Mouse (Mus musculus) heart, adult 2 months (tissue): Measurements from ENCODE around the gene Frmd5.

Experiments used
- CTCF ChIP-seq: fragments of 200-600 bp; IDR thresholded peaks from 2 replicates; pipeline ENCODE4 v1.8.1; 2022; ENCODE audit warnings: antibody characterized with exemption, mild to moderate bottlenecking, moderate library complexity
- POLR2A ChIP-seq: fragments of 200-500 bp; IDR thresholded peaks from 2 replicates; pipeline ENCODE4 v1.6.1; 2011; ENCODE audit warnings: mild to moderate bottlenecking, low read depth, low read length, control low read depth; ENCODE audit not compliant: insufficient read depth

DNA sequence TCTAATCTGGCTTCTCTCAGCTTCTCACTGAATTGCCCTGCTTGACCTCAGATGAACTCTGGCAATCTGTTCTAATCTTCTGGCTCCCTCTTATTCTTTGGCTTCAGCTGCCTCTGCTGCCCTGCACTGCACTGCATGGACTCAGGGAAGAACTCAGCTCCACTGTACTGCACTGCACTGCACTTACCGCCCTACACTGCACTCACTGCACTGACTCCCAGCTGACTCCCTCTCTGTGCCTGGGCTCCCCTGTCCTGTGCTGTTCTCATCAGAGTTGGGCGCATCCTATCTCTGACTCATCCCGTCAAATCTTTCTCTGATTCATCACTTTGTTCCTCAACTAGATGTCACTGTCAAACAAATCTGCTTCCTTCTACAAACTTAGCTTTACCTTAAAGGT is 124.5 kb downstream of the Frmd5 start:
- TF ChIP-seq POLR2A (no peak), CTCF (no peak)
